Mouse (Mus musculus) forebrain, embryonic 14.5 days (tissue): ENCODE data around the gene Tfeb. TPM values are rescaled to one million over a fixed set of nuclear protein-coding genes. Genes with fewer than 3 reads are reported as not detected.

Experiments used
- ATAC-seq: fragments of 200-750 bp; cut with Nextera tagmentation; 2 replicates; pipeline ENCODE4 v1.8.0; 2017; ENCODE audit warnings: mild to moderate bottlenecking, moderate library complexity
- DNase-seq: peaks from one replicate; pipeline ENCODE4 v3.0.0-alpha.2; 2015; ENCODE audit warnings: low spot score
- H3K27ac ChIP-seq: fragments of 300-500 bp; sonication (generic); 2 replicates; pipeline ENCODE4 v1.5.1; 2014; ENCODE audit warnings: low read depth, mild to moderate bottlenecking, control low read depth, low read length, moderate library complexity
- H3K27me3 ChIP-seq: fragments of 300-500 bp; sonication (generic); replicated peaks from 2 replicates; pipeline ENCODE4 v1.6.1; 2014; ENCODE audit warnings: low read length, control low read depth, mixed read lengths; ENCODE audit not compliant: control insufficient read depth, insufficient read depth
- H3K36me3 ChIP-seq: fragments of 300-500 bp; sonication (generic); 2 replicates; pipeline ENCODE4 v1.6.1; 2014; ENCODE audit warnings: low read length, control low read depth; ENCODE audit not compliant: control insufficient read depth, insufficient read depth
- H3K4me1 ChIP-seq: fragments of 300-500 bp; sonication (generic); 2 replicates; pipeline ENCODE4 v1.6.1; 2014; ENCODE audit warnings: antibody characterized with exemption, low read length, control low read depth; ENCODE audit not compliant: control insufficient read depth, insufficient read depth
- H3K4me2 ChIP-seq: fragments of 300-500 bp; sonication (generic); 2 replicates; pipeline ENCODE4 v1.6.1; 2014; ENCODE audit warnings: mild to moderate bottlenecking, control low read depth, low read length
- H3K4me3 ChIP-seq: fragments of 300-500 bp; sonication (generic); 2 replicates; pipeline ENCODE4 v1.5.1; 2014; ENCODE audit warnings: low read depth, low read length, control low read depth
- H3K9ac ChIP-seq: fragments of 300-500 bp; sonication (generic); 2 replicates; pipeline ENCODE4 v1.6.1; 2014; ENCODE audit warnings: mild to moderate bottlenecking, low read length, control low read depth, moderate library complexity
- H3K9me3 ChIP-seq: fragments of 300-500 bp; sonication (generic); replicated peaks from 2 replicates; pipeline ENCODE4 v1.6.1; 2016; ENCODE audit warnings: low read length, control low read depth, mixed read lengths; ENCODE audit not compliant: control insufficient read depth
- WGBS: fragments of 180-500 bp; shearing (Covaris S2); extraction: QIAGEN DNeasy Blood & Tissue Kit; methylation state at CpG from one replicate; pipeline ENCODE4 v1.1.7; 2014; 5-methylcytosine and 5-hydroxymethylcytosine counted together
- polyA plus RNA-seq: library from polyadenylated mRNA; unstranded; fragments of >200 nt; fragmentation: Nextera tagmentation; extraction: Ambion mirVana; gene quantifications from 2 replicates; pipeline ENCODE4 v1.2.1, GENCODE M21; 2014

Tfeb gene
- polyA plus RNA-seq, 1 experiment from 2014 or later: 2.4 TPM

GRCm38 (mm10) chr17:47837808-47838207 lies 101.0 kb downstream of the Tfeb start:
- no peak overlapping the region for H3K4me3 ChIP-seq
- H3K36me3 ChIP-seq: no peaks in the 10 kb centered on the region
- ATAC-seq (no peak), DNase-seq (no peak)
- no peak overlapping the region for H3K27ac ChIP-seq
- no peak overlapping the region for H3K9ac ChIP-seq
- WGBS: 55% methylated on average over 6 of the region's 6 CpGs
- H3K9me3 ChIP-seq: no peaks in the 10 kb centered on the region
- no peaks in the 10 kb centered on the region for H3K4me1 ChIP-seq
- H3K4me2 ChIP-seq: no peak overlapping the region
- peaks cover 28% of the 10 kb centered on the region for H3K27me3 ChIP-seq

DNA sequence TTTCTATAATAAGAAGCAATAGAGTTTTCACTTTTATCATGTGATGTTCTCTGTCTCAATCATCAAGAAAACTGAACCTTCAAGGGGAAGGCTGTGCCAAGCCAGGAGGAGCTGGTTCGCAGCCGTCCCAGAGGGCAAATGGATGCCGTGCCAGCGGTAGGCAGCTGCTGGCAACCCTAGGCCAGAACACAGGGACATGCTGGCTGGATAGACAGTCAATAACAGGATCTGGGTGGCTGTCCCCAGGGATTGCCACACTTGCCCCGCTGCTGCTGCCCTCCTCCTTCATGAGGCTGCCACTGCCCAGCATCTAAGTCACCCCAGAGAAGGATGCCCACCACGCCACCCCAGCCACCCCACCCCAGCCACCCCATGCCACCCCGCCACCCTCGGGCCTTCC lies 104.7 kb downstream of the Tfeb start:
- WGBS: 82% methylated on average over 8 of the region's 8 CpGs
- Histone ChIP-seq H3K27me3 (0 out of 2 replicates have a peak, but pooled peaks cover 4% of the 10 kb centered on the region), H3K9ac (no peak overlapping the region), H3K9me3 (no peaks in the 10 kb centered on the region), H3K27ac (no peak overlapping the region), H3K36me3 (no peaks in the 10 kb centered on the region), H3K4me1 (no peaks in the 10 kb centered on the region), H3K4me3 (no peak overlapping the region), H3K4me2 (no peak overlapping the region)
- ATAC-seq: no peak
- DNase-seq: no peak

Other genes starting within 250 kb of the Tfeb start
- gene Taf8, start 234.7 kb upstream of the Tfeb start, polyA plus RNA-seq: 24.0 and 25.9 TPM in 2 replicates
- 60.6 and 67.2 TPM in 2 replicates for gene Ccnd3, start 232.0 kb upstream of the Tfeb start, polyA plus RNA-seq
- gene Bysl, start 125.5 kb upstream of the Tfeb start, polyA plus RNA-seq: 25.1 and 33.2 TPM in 2 replicates
- gene Med20, start 125.4 kb upstream of the Tfeb start, polyA plus RNA-seq: 55.4 and 55.5 TPM in 2 replicates
- gene Gm20517, start 125.4 kb upstream of the Tfeb start, polyA plus RNA-seq: 1.8 and 3.6 TPM in 2 replicates
- gene Usp49, start 106.3 kb upstream of the Tfeb start, polyA plus RNA-seq: 5.9 and 6.6 TPM in 2 replicates
- gene Tomm6, start 48.6 kb upstream of the Tfeb start, polyA plus RNA-seq: 309 and 324 TPM in 2 replicates
- 16.1 and 17.4 TPM in 2 replicates for gene Frs3, start 48.0 kb upstream of the Tfeb start, polyA plus RNA-seq
- gene Gm21981, start 42.6 kb upstream of the Tfeb start, polyA plus RNA-seq: 4.7 and 4.8 TPM in 2 replicates
- gene Prickle4, start 42.3 kb upstream of the Tfeb start, polyA plus RNA-seq: 0.42 and 0.62 TPM in 2 replicates
- not detected in 2 replicates for gene Pgc, start 10.2 kb upstream of the Tfeb start, polyA plus RNA-seq
- gene Mdfi, start 97.7 kb downstream of the Tfeb start, polyA plus RNA-seq: 10.4 and 12.4 TPM in 2 replicates
- gene Foxp4, start 187.6 kb downstream of the Tfeb start, polyA plus RNA-seq: 20.3 and 29.9 TPM in 2 replicates